Mouse (Mus musculus): ENCODE measurements at regions not wholly inside any gene's neighbourhood (a gene's known extent, or its start where the extent isn't known, plus 50 kb on each side); places are given as distances from the start of the nearest gene placed in this dataset.

DNA sequence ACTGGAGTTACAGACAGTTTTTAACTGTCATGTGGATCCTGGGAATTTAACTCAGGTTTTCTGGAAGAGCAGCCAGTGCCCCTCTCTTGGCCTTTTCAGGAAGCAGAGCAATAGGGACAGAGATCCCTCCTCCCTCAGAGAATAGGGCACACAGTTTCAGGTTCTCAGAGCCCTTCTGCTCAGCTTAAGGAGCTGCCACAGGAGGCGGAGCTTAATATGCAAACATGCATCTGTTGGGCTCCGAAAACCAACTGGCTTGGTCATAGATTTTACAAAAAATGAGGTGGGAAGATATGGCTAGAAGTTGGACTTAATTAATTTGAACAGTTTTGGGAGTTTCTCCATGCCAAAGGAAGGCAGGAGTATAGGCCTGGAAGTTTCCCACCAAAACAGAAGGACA lies 61.9 kb upstream of the Znrf2 start:
- DNase-seq (ENCODE audit: low read depth, low spot score): no peak

DNA sequence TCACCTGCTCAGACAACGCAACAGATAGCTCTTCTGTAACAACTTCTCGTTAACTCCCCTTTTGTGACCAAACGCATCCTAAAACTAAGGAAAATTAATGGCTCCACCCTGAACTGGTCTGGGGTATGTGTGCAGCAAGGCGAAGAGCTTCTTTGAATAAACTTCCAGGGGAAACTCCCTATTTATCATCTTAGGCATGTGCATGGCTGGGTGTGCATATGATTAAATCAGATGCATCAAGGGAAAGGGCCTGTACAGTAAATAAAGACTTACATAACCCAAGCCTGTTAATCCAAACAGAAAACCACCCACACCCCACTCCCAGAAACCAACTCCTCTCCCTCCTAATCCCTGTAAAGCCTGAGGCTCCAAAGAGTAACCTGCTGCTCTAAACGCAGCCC lies 59.2 kb upstream of the Znrf2 start:
- no peak for DNase-seq (ENCODE audit: low read depth, low spot score)

DNA sequence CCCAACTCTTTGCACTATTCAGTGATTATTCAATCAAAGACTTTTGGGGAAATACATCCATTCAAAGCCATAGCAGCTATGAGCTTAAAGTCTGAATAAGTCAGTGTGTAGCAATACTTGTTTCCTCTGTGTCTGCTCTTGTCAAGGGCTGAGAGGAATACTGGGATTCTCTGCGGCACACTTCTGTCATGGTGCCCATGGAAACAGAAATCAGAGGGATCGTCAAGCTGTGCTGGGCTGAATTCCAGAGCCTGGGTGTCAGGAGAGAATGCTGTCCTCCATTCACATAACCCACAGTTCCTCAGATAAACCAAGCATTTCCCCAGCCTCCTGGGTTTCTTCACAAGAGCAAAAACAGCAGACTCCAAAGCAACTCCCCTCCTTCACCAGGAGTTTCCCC lies 58.6 kb upstream of the Znrf2 start:
- peak; percentile 89 for DNase-seq (ENCODE audit: low read depth, low spot score)

DNA sequence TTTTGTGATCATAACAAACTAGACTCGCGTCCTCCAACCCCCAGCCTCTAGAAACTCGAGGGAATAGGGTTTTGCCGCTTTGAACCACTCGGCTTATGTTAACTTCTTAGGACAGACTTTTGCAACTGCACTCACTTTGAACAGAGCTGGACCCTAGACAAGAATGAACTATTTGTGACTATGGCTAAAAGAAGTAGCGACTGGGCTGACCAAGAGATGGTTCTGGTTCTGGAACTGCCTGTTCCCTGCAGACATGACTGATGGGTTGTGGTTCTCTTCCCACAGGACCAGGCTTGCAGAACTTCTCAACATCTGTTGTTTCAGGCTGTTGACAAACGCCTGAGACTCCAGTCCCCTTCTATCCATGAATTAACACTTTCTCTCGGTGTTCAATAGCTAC lies 57.5 kb upstream of the Znrf2 start:
- DNase-seq (ENCODE audit: low read depth, low spot score): no peak

DNA sequence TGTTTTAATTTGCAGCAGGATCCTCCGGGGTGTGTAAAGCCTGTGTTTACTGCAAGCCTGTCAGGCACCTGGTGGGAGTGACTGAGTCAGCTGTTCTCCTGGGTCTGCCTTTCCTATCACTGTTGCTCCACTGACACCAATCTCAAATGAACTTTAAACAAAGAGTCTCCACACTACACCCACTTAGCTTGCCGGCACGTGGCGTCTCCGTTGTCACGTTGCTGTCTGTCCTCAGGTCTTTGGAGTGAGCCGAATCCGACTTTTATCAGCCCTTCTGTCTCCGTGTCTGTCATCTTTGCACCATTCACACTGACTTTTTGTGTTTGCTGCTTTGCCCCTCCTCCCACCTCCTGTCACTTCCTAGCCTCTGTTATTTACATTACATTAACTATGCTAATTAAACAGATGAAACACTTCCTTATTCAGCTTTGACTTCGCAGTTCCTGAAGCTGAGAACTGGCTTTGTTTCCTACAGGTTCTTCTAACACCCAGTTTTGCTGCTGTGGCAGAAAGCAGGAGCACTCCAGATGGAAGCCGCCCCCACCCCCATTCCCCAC lies 56.7 kb upstream of the Znrf2 start:
- peak; percentile 77 for DNase-seq (ENCODE audit: low read depth, low spot score)

DNA sequence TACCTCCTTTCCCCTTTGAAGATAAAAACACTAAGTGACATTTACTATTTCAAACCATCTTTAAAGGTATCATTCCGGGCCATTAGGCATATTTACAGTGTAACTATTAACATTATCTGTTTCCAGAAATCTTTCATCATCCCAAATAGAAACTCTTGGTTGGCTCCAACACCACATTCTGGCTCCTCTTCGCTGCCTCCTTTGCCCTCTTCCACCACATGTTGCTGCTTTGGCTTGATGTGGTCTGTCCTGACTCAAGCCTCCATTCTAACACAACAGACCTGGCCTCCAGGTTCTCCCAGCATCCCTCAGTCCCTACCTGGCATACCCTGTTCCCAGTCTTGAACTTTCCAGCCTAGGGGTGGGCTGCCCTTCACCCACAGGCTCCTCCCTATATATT lies 56.2 kb upstream of the Znrf2 start:
- no peak for DNase-seq (ENCODE audit: low read depth, low spot score)

DNA sequence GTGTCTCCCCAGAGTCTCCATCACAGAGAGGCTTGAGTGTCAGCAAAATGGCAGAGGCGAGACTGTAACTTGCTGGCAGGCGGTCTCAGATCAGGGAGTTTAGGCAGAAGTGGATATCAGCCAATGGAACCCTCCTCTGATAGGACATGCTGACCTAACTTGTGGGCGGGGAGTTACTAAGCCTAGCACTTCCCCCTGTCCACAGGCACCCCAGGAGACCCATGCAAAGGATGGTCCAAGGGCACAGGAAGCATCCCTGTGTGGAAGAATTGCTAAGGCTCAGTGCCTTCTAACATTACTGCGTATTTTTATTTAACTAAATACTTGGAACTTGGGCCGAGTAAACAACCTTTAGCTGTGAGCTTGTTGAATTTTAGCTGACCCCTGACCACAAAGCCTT lies 54.7 kb upstream of the Znrf2 start:
- no peak for DNase-seq (ENCODE audit: low read depth, low spot score)

DNA sequence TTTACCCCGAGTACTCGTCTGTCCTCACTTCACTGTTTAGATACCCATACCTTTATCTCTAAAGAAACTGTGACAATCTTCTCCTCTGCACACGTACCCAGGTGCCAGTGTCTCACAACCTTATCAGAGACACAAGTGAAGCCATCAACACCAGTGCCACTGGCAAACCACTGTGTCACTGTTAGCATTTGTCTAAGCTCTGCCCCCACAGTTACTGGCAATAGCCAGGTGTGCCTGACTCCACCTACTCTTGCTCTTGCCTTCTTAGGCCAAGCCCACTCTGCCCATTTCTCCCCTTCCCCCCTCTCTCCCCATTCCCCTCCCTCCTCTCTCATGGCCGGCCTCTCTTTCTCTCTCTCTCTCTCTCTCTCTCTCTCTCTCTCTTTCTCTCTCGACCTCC lies 54.2 kb upstream of the Znrf2 start:
- no peak for DNase-seq (ENCODE audit: low read depth, low spot score)

DNA sequence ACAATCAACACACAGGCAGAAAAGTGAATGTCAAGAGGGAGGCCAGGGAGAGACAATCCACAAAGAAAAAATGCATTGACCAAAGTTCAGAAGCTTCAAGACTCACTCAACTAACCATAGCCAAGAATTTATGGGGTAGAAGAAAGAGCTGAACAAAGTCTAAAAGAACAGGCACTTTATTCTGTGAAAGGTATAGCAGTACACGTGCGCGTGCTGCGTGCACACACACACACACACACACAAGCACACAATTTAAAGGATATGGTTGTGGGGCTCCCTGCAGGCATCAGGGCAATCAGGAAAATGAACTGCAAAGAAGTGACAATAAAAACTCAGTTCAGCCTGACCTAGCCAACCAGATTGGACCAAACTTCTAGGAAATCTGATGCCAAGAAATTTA lies 53.0 kb upstream of the Znrf2 start:
- DNase-seq (ENCODE audit: low read depth, low spot score): no peak

DNA sequence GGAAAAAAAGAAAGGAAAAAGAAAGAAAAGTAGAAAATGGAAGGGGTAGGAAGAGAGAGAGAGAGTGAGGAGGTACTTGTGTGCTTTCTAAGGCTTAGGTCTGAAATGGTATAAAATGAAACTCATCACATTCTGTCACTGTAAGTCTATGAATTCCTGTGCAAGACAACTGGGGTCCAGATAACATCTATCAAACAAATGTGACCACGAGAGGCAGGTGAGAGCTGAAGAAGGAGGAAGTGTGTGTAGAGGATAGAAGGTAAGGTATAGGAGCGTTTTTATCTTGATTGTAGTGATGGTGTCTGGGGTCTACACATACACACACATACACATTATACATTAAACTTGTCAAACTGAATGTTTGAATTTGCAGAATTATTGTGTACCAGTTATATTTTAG lies 51.0 kb upstream of the Znrf2 start:
- no peak for DNase-seq (ENCODE audit: low read depth, low spot score)

DNA sequence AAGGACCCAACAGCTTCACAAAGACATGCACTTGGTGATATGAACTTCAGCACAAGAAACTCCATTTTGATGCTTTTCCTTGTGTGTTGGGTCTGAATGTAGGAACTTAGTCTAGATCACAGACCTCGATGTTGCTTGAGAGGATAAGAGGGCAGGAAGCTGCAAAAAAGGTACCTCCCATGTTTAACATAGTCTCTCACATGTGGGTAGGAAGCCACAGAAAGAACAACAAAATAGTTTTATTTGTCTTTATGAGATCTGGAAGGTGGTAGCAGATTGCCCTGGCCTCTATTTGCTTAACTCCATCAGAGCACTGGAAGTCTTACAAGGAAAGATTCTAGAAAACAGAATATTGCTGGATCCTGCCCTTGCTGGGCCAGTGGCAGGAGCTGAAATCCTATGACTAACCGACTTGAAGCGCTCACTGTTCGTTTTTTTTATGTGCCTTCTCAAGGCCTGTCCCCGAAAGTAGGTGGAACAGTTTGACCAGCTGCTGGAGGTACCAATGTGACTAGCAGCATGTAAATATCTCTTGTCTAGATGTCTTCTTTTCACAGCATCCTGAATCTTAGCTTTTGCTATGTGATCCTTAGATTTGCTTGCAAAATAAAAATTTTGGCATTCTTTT lies 50.1 kb upstream of the Znrf2 start:
- no peak for DNase-seq (ENCODE audit: low read depth, low spot score)
